Mouse (Mus musculus) E14TG2a.4 (cell line): Measurements from ENCODE around the gene Rfx5.

Experiments used
- H3K27me3 ChIP-seq: 2 replicates; pipeline ENCODE4 v1.6.1; 2014; ENCODE audit warnings: low read length, control low read depth; ENCODE audit not compliant: insufficient read depth
- H3K36me3 ChIP-seq: 2 replicates; pipeline ENCODE4 v1.6.1; 2014; ENCODE audit warnings: low read length, control low read depth; ENCODE audit not compliant: insufficient read depth
- H3K4me1 ChIP-seq: replicated peaks from 2 replicates; pipeline ENCODE4 v1.6.1; 2014; ENCODE audit warnings: low read depth, low read length, control low read depth
- H3K4me3 ChIP-seq: replicated peaks from 2 replicates; pipeline ENCODE4 v1.5.1; 2014; ENCODE audit warnings: mild to moderate bottlenecking, low read length
- H3K9me3 ChIP-seq: 2 replicates; pipeline ENCODE4 v1.6.1; 2014; ENCODE audit warnings: low read length, control low read depth
- CTCF ChIP-seq: conservative IDR thresholded peaks from 2 replicates; pipeline ENCODE4 v1.5.1; 2014; ENCODE audit warnings: low read length
- NANOG ChIP-seq: IDR thresholded peaks from 2 replicates; pipeline ENCODE4 v1.6.1; 2014; ENCODE audit warnings: borderline replicate concordance, low read length, mixed read lengths
- POU5F1 ChIP-seq: IDR thresholded peaks from 2 replicates; pipeline ENCODE4 v1.6.1; 2014; ENCODE audit warnings: low read length, borderline replicate concordance

Gene Rfx5

GRCm38 (mm10) chr3:94959871-94960270, 6.0 kb downstream of the Rfx5 start:
- no peaks in the 10 kb centered on the region for H3K9me3 ChIP-seq
- H3K4me3 ChIP-seq: 0 out of 2 replicates have a peak overlapping the region, but pooled peaks have one; percentile 10
- peaks cover 45% of the 10 kb centered on the region for H3K36me3 ChIP-seq
- 0 out of 2 replicates have a peak, but pooled peaks cover 3% of the 10 kb centered on the region for H3K27me3 ChIP-seq
- H3K4me1 ChIP-seq: peaks cover 63% of the 10 kb centered on the region
- TF ChIP-seq CTCF (no peak), POU5F1 (no peak), NANOG (no peak)

GRCm38 (mm10) chr3:94960322-94960721, 6.4 kb downstream of the Rfx5 start:
- Histone ChIP-seq H3K9me3 (no peaks in the 10 kb centered on the region), H3K4me1 (peaks cover 58% of the 10 kb centered on the region), H3K36me3 (peaks cover 40% of the 10 kb centered on the region), H3K4me3 (0 out of 2 replicates have a peak overlapping the region, but pooled peaks have one; percentile 10), H3K27me3 (no peaks in the 10 kb centered on the region)
- no peak for TF ChIP-seq NANOG
- TF ChIP-seq POU5F1: no peak
- TF ChIP-seq CTCF: no peak

GRCm38 (mm10) chr3:94964989-94965388, 11.1 kb downstream of the Rfx5 start:
- Histone ChIP-seq H3K4me3 (no peak overlapping the region), H3K4me1 (peaks cover 46% of the 10 kb centered on the region), H3K9me3 (no peaks in the 10 kb centered on the region), H3K36me3 (no peaks in the 10 kb centered on the region), H3K27me3 (no peaks in the 10 kb centered on the region)
- TF ChIP-seq CTCF: no peak
- TF ChIP-seq NANOG: no peak
- TF ChIP-seq POU5F1: no peak

GRCm38 (mm10) chr3:94965878-94966277, 12.0 kb downstream of the Rfx5 start:
- Histone ChIP-seq H3K4me1 (peaks cover 37% of the 10 kb centered on the region), H3K36me3 (no peaks in the 10 kb centered on the region), H3K9me3 (no peaks in the 10 kb centered on the region), H3K4me3 (no peak overlapping the region), H3K27me3 (no peaks in the 10 kb centered on the region)
- TF ChIP-seq CTCF (no peak), NANOG (no peak), POU5F1 (no peak)

- TF ChIP-seq CTCF (no peak), NANOG (no peak), POU5F1 (no peak)
- Histone ChIP-seq H3K4me3 (no peak overlapping the region), H3K27me3 (no peaks in the 10 kb centered on the region), H3K9me3 (no peaks in the 10 kb centered on the region), H3K4me1 (peaks cover 35% of the 10 kb centered on the region), H3K36me3 (peaks cover 11% of the 10 kb centered on the region)
Measured at GRCm38 (mm10) chr3:94972552-94972951, 18.7 kb downstream of the Rfx5 start.

GRCm38 (mm10) chr3:94973620-94974019, 19.7 kb downstream of the Rfx5 start:
- H3K9me3 ChIP-seq: no peaks in the 10 kb centered on the region
- H3K36me3 ChIP-seq: peaks cover 22% of the 10 kb centered on the region
- no peaks in the 10 kb centered on the region for H3K27me3 ChIP-seq
- H3K4me3 ChIP-seq: peak overlapping the region; percentile 95
- TF ChIP-seq POU5F1 (no peak), CTCF (no peak), NANOG (no peak)
- H3K4me1 ChIP-seq: peaks cover 27% of the 10 kb centered on the region

GRCm38 (mm10) chr3:94974026-94974527, 20.2 kb downstream of the Rfx5 start:
- Histone ChIP-seq H3K9me3 (no peaks in the 10 kb centered on the region), H3K4me1 (peaks cover 26% of the 10 kb centered on the region), H3K4me3 (peak overlapping the region; percentile 95), H3K27me3 (no peaks in the 10 kb centered on the region), H3K36me3 (peaks cover 22% of the 10 kb centered on the region)
- TF ChIP-seq NANOG (no peak), CTCF (no peak), POU5F1 (no peak)

GRCm38 (mm10) chr3:94974528-94975422, 20.9 kb downstream of the Rfx5 start, which contains the start of gene Pi4kb:
Gene Pi4kb (plus strand): TSS chr3:94974731.
- Histone ChIP-seq H3K27me3 (no peaks in the 10 kb centered on the region), H3K9me3 (no peaks in the 10 kb centered on the region), H3K4me3 (peak within 1 kb of the TSS; percentile 95), H3K4me1 (peaks cover 26% of the 10 kb centered on the region), H3K36me3 (peaks cover 27% of the 10 kb centered on the region)
- TF ChIP-seq NANOG (no peak), POU5F1 (no peak), CTCF (0 out of 2 replicates have a peak, but pooled peaks have one; percentile 8)
